Comparison of ENCODE assay signal across 7 mouse cellular contexts in the genomic region with DNA sequence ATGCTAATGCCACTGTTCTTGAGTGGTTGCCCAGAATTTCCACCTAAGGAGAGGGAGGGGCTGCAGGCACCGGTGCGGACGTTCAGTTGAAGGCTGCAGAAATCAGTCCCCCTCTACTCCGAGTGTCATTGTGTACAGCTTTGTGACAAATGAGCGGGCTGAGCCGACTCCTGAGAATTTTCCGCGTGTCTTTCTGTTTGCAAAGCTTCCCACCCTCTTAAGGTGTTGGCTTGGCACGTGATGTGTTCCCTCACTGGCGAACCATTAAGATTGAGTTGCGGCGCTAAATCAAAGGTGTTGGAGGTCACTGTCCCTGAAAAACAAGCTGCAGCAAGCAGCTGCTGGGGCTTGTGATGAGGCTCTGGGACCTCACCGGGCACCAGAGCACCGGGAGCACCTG. TPM values are rescaled to one million over a fixed set of nuclear protein-coding genes. Genes with fewer than 3 reads are reported as not detected.
DNase-seq lines count a peak whose midpoint lies in the region; ATAC-seq lines count a peak whose summit lies in the region.

No protein-coding gene starts in this region.

- H3K9me3 ChIP-seq in limb, embryonic 10.5 days (replicated peaks): no peaks in the 10 kb centered on the region
- no peaks in the 10 kb centered on the region for H3K9me3 ChIP-seq in midbrain, embryonic 13.5 days

- no peaks in the 10 kb centered on the region for H3K36me3 ChIP-seq in limb, embryonic 10.5 days
- H3K36me3 ChIP-seq in midbrain, embryonic 13.5 days: no peaks in the 10 kb centered on the region

- intact Hi-C loops in heart, postnatal 10 days (cut with DNase I): no loop called here

- H3K9ac ChIP-seq in midbrain, embryonic 13.5 days (replicated peaks): peak overlapping the region; percentile 58; the same call in 1 of the 2 replicates

- peak overlapping the region; percentile 54 for H3K4me3 ChIP-seq in limb, embryonic 10.5 days
- H3K4me3 ChIP-seq in midbrain, embryonic 13.5 days (replicated peaks): peak overlapping the region; percentile 44

- peak; percentile 23 for DNase-seq in urinary bladder, adult 2 months (ENCODE audit: low spot score)
- no peak for DNase-seq in urinary bladder, postnatal 4 days (ENCODE audit: low spot score in 2 of 2)
- peak; percentile 46 for DNase-seq in embryo, embryonic 10 days (ENCODE audit: low spot score)
- DNase-seq in heart, postnatal 10 days: peak; percentile 20 to 22
- DNase-seq in limb, embryonic 10.5 days (ENCODE audit: low spot score): peak; percentile 54

- H3K4me1 ChIP-seq in limb, embryonic 10.5 days: peaks cover 17% of the 10 kb centered on the region
- peaks cover 5% of the 10 kb centered on the region; the same call in 1 of the 2 replicates for H3K4me1 ChIP-seq in midbrain, embryonic 13.5 days (replicated peaks)

- no peak overlapping the region for H3K27ac ChIP-seq in limb, embryonic 10.5 days
- no peak overlapping the region for H3K27ac ChIP-seq in midbrain, embryonic 13.5 days

- WGBS in limb, embryonic 10.5 days: 6% methylated on average over 14 of the region's 14 CpGs
- 13% methylated on average over 14 of the region's 14 CpGs for WGBS in midbrain, embryonic 13.5 days

- H3K4me2 ChIP-seq in midbrain, embryonic 13.5 days (replicated peaks): peak overlapping the region; percentile 65

- H3K27me3 ChIP-seq in limb, embryonic 10.5 days (ENCODE audit: low read depth, poor library complexity, severe bottlenecking): peaks cover 8% of the 10 kb centered on the region; the same call in 1 of the 2 replicates
- peaks cover 7% of the 10 kb centered on the region; the same call in 1 of the 2 replicates for H3K27me3 ChIP-seq in midbrain, embryonic 13.5 days

- no peak for ATAC-seq in midbrain, embryonic 13.5 days
- ATAC-seq in activated CD4-positive, CD25-positive, alpha-beta regulatory T cell, adult 4 months: no peak

RNA-seq across cellular contexts. Expression of gene Exph5, which starts 39.5 kb away (rescaled TPM):
- polyA plus RNA-seq in urinary bladder, adult 2 months (2012; rRNA removed): 0.91 and 1.1 TPM in 2 replicates
- under 1 TPM; 0.24 to 0.45 TPM for total RNA-seq in heart, postnatal 10 days (2021)
- 0.83 and 1.2 TPM in 2 replicates for polyA plus RNA-seq in limb, embryonic 10.5 days (2016; fragmentation: Nextera tagmentation; extraction: Ambion mirVana)
- polyA plus RNA-seq in midbrain, embryonic 13.5 days (2015; fragmentation: Nextera tagmentation; extraction: Ambion mirVana): 0.13 and 0.27 TPM in 2 replicates
- polyA plus RNA-seq in activated CD4-positive, CD25-positive, alpha-beta regulatory T cell, adult 4 months (2017; shearing (Covaris generic)): under 1 TPM; 0.17 to 0.37 TPM

RNA-seq across cellular contexts. Expression of gene Kdelc2, which starts 42.9 kb away (rescaled TPM):
- polyA plus RNA-seq in urinary bladder, adult 2 months (2012; rRNA removed): 14.1 and 22.2 TPM in 2 replicates
- 10 to 100 TPM; 15.0 to 17.8 TPM for total RNA-seq in heart, postnatal 10 days (2021)
- polyA plus RNA-seq in limb, embryonic 10.5 days (2016; fragmentation: Nextera tagmentation; extraction: Ambion mirVana): 9.3 and 10.3 TPM in 2 replicates
- 5.6 and 5.7 TPM in 2 replicates for polyA plus RNA-seq in midbrain, embryonic 13.5 days (2015; fragmentation: Nextera tagmentation; extraction: Ambion mirVana)
- 1 to 10 TPM; 1.3 to 1.7 TPM for polyA plus RNA-seq in activated CD4-positive, CD25-positive, alpha-beta regulatory T cell, adult 4 months (2017; shearing (Covaris generic))

Comparison
In these comparisons a context has a peak if more than half of its experiments do, and no peak if none do; other contexts are left out.
1. DNase-seq: peak in urinary bladder, adult 2 months (single experiment), embryo, embryonic 10 days (single experiment), heart, postnatal 10 days (2 of 2) and limb, embryonic 10.5 days (single experiment); none in urinary bladder, postnatal 4 days (0 of 2).